ENCODE assay signal across 11 mouse cellular contexts in the genomic region with DNA sequence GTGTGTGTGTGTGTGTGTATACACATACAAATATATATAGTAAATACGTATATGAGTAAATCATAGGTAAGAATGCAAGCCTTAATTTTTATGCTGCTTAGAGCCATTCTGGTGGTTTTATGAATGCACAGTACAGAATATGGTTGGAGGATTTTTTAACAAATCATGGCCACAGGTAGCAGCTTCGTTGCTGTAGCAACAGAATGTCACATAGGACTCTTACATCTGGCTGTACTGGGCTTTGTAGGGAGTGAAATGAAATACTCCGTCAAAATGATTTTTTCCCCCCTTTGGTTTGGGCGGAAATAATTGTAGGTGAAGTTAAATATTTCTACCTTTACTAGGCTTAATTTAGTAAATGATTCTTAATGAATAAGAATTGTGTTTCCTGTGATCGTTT. TPM values are rescaled to one million over a fixed set of nuclear protein-coding genes. Genes with fewer than 3 reads are reported as not detected.
DNase-seq lines count a peak whose midpoint lies in the region; ATAC-seq and TF ChIP-seq lines count a peak whose summit lies in the region.
"Had no signal": no experiment of that assay in that cellular context is flagged by ENCODE, and none has a peak within 500 bp of the region (broad histone marks: within the 10 kb centered on the region; RNA-seq: fewer than 3 reads in every experiment).

No protein-coding gene starts in this region.

- H3K9me3 ChIP-seq in heart, embryonic 14.5 days (ENCODE audit: control insufficient read depth, low read length): no peaks in the 10 kb centered on the region
- no peaks in the 10 kb centered on the region for H3K9me3 ChIP-seq in lung, postnatal 0 days (ENCODE audit: low read length)
- no peaks in the 10 kb centered on the region for H3K9me3 ChIP-seq in intestine, embryonic 14.5 days (ENCODE audit: control insufficient read depth, low read length)
- H3K9me3 ChIP-seq in neural tube, embryonic 15.5 days (replicated peaks): no peaks in the 10 kb centered on the region
- H3K9me3 ChIP-seq: liver, embryonic 15.5 days had no signal

- peak overlapping the region in 1 of 2 experiments; percentile 64; a peak in 1 of 4 replicates for H3K4me3 ChIP-seq in heart, embryonic 14.5 days (ENCODE audit: control insufficient read depth in 1 of 2, insufficient read depth in 1 of 2, low read depth in 1 of 2, low read length in 2 of 2)
- H3K4me3 ChIP-seq in lung, postnatal 0 days (ENCODE audit: low read depth, low read length): peak overlapping the region; percentile 78; the same call in 1 of the 2 replicates
- no peak overlapping the region for H3K4me3 ChIP-seq in intestine, embryonic 14.5 days (ENCODE audit: low read depth, low read length)
- H3K4me3 ChIP-seq in neural tube, embryonic 15.5 days (replicated peaks): peak overlapping the region; percentile 62
- H3K4me3 ChIP-seq: erythroblast, embryonic 14.5 days; liver, embryonic 15.5 days had no signal

- H3K9ac ChIP-seq in heart, embryonic 14.5 days (ENCODE audit: low read length): no peak overlapping the region
- H3K9ac ChIP-seq in lung, postnatal 0 days (replicated peaks; ENCODE audit: low read depth): peak overlapping the region; percentile 8; the same call in 1 of the 2 replicates
- H3K9ac ChIP-seq in intestine, embryonic 14.5 days (ENCODE audit: low read length): no peak overlapping the region
- H3K9ac ChIP-seq in neural tube, embryonic 15.5 days (replicated peaks): no peak overlapping the region
- H3K9ac ChIP-seq: liver, embryonic 15.5 days had no signal

- no peak for ATAC-seq in heart, embryonic 14.5 days (ENCODE audit: insufficient number of reproducible peaks, insufficient read depth, low FRiP score, low read depth)
- no peak for ATAC-seq in lung, postnatal 0 days
- no peak for ATAC-seq in intestine, embryonic 14.5 days (replicated peaks; ENCODE audit: low FRiP score, low TSS enrichment, low read depth)
- ATAC-seq in neural tube, embryonic 15.5 days (ENCODE audit: low FRiP score): no peak
- ATAC-seq: inflammation-experienced regulatory T-cells, adult 6 months had no signal

- H3K4me1 ChIP-seq in heart, embryonic 14.5 days (ENCODE audit: control insufficient read depth in 2 of 2, insufficient read depth in 2 of 2, low read length in 2 of 2): peaks cover 9 to 23% of the 10 kb centered on the region in 2 experiments; a peak in 3 of 4 replicates
- peaks cover 20% of the 10 kb centered on the region; the same call in 1 of the 2 replicates for H3K4me1 ChIP-seq in lung, postnatal 0 days (ENCODE audit: insufficient read depth, low read depth, low read length)
- H3K4me1 ChIP-seq in intestine, embryonic 14.5 days (replicated peaks; ENCODE audit: control insufficient read depth, insufficient read depth, low read length): peaks cover 30% of the 10 kb centered on the region
- peaks cover 46% of the 10 kb centered on the region for H3K4me1 ChIP-seq in neural tube, embryonic 15.5 days

- H3K36me3 ChIP-seq in heart, embryonic 14.5 days (ENCODE audit: control insufficient read depth, insufficient read depth, low read length): no peaks in the 10 kb centered on the region
- H3K36me3 ChIP-seq in lung, postnatal 0 days (ENCODE audit: insufficient read depth, low read length): no peaks in the 10 kb centered on the region
- H3K36me3 ChIP-seq in intestine, embryonic 14.5 days (ENCODE audit: control insufficient read depth, insufficient read depth, low read length): peaks cover 15% of the 10 kb centered on the region; the same call in 1 of the 2 replicates
- no peaks in the 10 kb centered on the region for H3K36me3 ChIP-seq in neural tube, embryonic 15.5 days
- H3K36me3 ChIP-seq: liver, embryonic 15.5 days had no signal

- no peak overlapping the region for H3K27ac ChIP-seq in heart, embryonic 14.5 days (replicated peaks in 1 of 2; ENCODE audit: control insufficient read depth in 1 of 2, insufficient read depth in 1 of 2, low read depth in 2 of 2, low read length in 2 of 2)
- H3K27ac ChIP-seq in lung, postnatal 0 days (ENCODE audit: low read length): no peak overlapping the region
- H3K27ac ChIP-seq in intestine, embryonic 14.5 days (ENCODE audit: low read depth): no peak overlapping the region
- no peak overlapping the region for H3K27ac ChIP-seq in neural tube, embryonic 15.5 days (replicated peaks)
- H3K27ac ChIP-seq: liver, embryonic 15.5 days had no signal

- H3K4me2 ChIP-seq in heart, embryonic 14.5 days (ENCODE audit: low read length): peak overlapping the region; percentile 84
- H3K4me2 ChIP-seq in lung, postnatal 0 days (replicated peaks; ENCODE audit: low read depth, low read length): peak overlapping the region; percentile 82
- peak overlapping the region; percentile 91 for H3K4me2 ChIP-seq in intestine, embryonic 14.5 days (ENCODE audit: low read length)
- peak overlapping the region; percentile 85 for H3K4me2 ChIP-seq in neural tube, embryonic 15.5 days

- H3K27me3 ChIP-seq in heart, embryonic 14.5 days (ENCODE audit: control insufficient read depth, insufficient read depth, low read length): peaks cover 9% of the 10 kb centered on the region
- H3K27me3 ChIP-seq in lung, postnatal 0 days (replicated peaks; ENCODE audit: insufficient read depth, low read length): no peaks in the 10 kb centered on the region
- H3K27me3 ChIP-seq in intestine, embryonic 14.5 days (replicated peaks; ENCODE audit: control insufficient read depth, insufficient read depth, low read length): no peaks in the 10 kb centered on the region
- H3K27me3 ChIP-seq in neural tube, embryonic 15.5 days (replicated peaks): no peaks in the 10 kb centered on the region

- TF ChIP-seq CTCF in lung, postnatal 0 days (IDR thresholded peaks at IDR 0.05): no peak

- 89% methylated on average over 5 of the region's 5 CpGs for WGBS in heart, embryonic 14.5 days
- WGBS in lung, postnatal 0 days: 74% methylated on average over 5 of the region's 5 CpGs
- WGBS in intestine, embryonic 14.5 days: 88% methylated on average over 5 of the region's 5 CpGs
- WGBS in neural tube, embryonic 15.5 days: 56% methylated on average over 5 of the region's 5 CpGs

- no peak for DNase-seq in heart, adult 8-10 months (ENCODE audit: low spot score)
- no peak for DNase-seq in lung, postnatal 0 days (ENCODE audit: low spot score)
- no peak for DNase-seq in lung, postnatal 4 days
- no peak for DNase-seq in intestine, embryonic 14.5 days (ENCODE audit: low spot score)
- DNase-seq in adrenal gland, adult 18-20 months (ENCODE audit: low spot score in 2 of 2): no peak
- DNase-seq in urinary bladder, postnatal 25 days (ENCODE audit: low spot score): no peak

- TF ChIP-seq EP300 in lung, postnatal 0 days (IDR thresholded peaks at IDR 0.05): no peak

RNA-seq across cellular contexts. Expression of a gene that starts 3.0 kb away (rescaled TPM):
- polyA plus RNA-seq in heart, embryonic 14.5 days (2014; fragmentation: Nextera tagmentation; extraction: Ambion mirVana): 4.2 and 4.9 TPM in 2 replicates
- 1 to 10 TPM; 4.7 to 6.4 (median 5.5) TPM for total RNA-seq in heart, adult 8-10 months (2022)
- polyA plus RNA-seq in lung, postnatal 0 days (2015; fragmentation: Nextera tagmentation; extraction: Ambion mirVana): 11.2 and 11.5 TPM in 2 replicates
- polyA plus RNA-seq in intestine, embryonic 14.5 days (2014; fragmentation: Nextera tagmentation; extraction: Ambion mirVana): 12.6 and 13.8 TPM in 2 replicates
- 19.0 and 20.8 TPM in 2 replicates for polyA plus RNA-seq in neural tube, embryonic 15.5 days (2015; fragmentation: Nextera tagmentation; extraction: Ambion mirVana)
- 1 to 10 TPM; 5.3 to 9.9 TPM for total RNA-seq in adrenal gland, adult 18-20 months (2021)
